Mouse (Mus musculus) embryonic fibroblast, embryonic 13.5 days (primary cell): ENCODE measurements around the gene Nlgn2.

ENCODE experiments used
- CTCF ChIP-seq: IDR thresholded peaks from 2 replicates; pipeline ENCODE4 v1.5.1; 2011; ENCODE audit warnings: mild to moderate bottlenecking, control low read depth, low read length, moderate library complexity, borderline replicate concordance; ENCODE audit not compliant: insufficient read depth
- POLR2A ChIP-seq: IDR thresholded peaks from 2 replicates; pipeline ENCODE4 v1.6.1; 2011; ENCODE audit warnings: low read depth, mild to moderate bottlenecking, control low read depth, low read length, moderate library complexity

GRCm38 (mm10) chr11:69871822-69872221, 34.2 kb upstream of the Nlgn2 start:
- TF ChIP-seq CTCF (no peak), POLR2A (no peak)
